Mouse (Mus musculus): ENCODE results near the gene Gm11114.
A peak's percentile ranks its signal among the peaks of the same experiment; 100 is the strongest.

Gm11114 gene

DNA sequence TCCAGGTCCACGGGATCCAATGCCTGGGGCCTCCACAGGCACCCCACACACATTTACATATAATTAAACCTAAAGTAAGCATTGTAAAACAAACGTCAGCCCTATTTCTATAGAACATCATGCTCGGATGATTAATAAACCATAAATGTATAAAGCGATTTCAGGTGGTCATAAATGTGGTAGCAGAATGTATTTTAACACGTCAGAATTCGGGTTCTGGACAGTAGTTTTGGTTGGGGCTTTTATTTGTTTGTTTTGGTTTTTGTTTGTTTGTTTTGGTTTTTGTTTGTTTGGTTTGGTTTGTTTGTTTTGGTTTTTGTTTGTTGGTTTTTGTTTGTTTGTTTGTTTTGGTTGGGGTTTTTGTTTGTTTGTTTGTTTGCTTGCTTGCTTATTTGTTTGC lies at the start of gene Gm11114:
Gm11114 (plus strand) TSS at position 301 of the 400 bp plus-strand sequence.
- DNase-seq: no peak

DNA sequence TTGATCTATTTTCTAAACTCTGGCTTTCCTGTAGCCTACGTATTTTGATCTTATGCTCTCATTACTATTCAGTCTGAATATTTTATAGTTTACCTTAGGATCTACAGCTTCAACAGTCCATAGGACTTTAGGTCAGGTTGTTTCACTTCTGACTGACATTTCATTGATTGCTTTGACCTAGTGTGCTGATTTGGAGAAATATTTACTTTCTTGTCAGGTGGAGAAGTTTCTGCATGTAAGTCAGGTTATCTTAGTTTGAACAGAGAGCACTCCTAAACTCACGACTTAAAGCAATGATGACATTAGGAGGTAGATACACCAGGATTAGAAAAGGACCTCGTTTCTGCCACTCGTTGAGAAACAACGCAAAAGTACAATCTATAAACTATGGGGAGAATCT lies 45.7 kb upstream of the Gm11114 start:
- no peak for DNase-seq

DNA sequence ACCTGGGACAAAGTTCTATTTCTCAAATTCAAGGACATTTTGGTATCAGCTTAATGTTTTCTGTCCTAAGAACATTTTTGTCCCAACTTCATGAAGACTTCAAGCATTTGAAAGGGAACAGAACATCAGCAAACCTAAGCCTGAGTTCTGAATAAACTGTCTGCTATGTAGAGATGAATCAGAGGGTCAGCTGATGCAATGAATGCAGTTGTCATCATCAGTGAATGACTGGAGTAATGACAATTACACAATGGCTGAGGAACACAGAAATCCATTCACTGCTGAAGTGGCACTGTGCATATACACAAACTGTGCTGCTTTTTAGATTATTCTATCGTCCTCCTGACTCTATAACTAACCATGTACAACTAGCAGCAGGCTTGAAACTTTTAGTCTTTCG lies 38.5 kb upstream of the Gm11114 start:
- DNase-seq: no peak

DNA sequence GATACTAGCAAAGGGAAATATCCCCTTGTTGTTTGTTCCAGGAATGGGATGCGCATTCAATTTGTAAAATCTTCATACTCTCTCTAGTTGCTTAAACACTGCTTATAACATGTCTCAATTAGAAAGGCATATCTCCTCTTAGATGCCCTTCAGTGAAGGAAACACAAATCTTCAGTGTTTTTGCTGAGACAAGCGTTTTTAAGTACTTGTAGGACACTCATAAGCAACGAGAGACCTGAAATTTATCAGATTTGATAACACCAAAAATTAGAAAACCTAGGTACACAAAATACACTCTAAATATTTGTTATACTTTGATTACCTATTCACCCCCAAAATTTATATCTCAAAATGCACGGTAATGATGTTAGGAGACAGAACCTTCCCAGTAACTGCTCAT lies 9.7 kb upstream of the Gm11114 start:
- DNase-seq: no peak

DNA sequence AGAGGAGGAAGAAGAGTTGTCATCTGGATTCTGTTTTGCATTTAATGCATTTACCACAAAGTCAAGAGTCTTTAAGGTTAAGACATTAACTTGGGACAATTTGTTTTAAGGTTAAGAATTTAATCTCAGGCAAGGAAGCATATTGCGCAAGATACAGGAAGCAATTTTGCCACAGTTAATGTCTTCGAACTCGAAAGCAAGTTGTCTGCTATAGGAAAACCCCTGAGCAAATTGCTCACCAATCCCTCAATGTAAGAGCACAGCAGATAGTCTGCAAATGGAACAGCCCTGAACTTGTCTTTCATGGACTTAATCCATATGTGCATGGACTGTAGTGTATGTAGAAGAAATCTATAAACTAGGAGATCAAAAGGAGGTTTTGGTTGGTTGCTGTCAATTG lies 9.2 kb upstream of the Gm11114 start:
- no peak for DNase-seq

DNA sequence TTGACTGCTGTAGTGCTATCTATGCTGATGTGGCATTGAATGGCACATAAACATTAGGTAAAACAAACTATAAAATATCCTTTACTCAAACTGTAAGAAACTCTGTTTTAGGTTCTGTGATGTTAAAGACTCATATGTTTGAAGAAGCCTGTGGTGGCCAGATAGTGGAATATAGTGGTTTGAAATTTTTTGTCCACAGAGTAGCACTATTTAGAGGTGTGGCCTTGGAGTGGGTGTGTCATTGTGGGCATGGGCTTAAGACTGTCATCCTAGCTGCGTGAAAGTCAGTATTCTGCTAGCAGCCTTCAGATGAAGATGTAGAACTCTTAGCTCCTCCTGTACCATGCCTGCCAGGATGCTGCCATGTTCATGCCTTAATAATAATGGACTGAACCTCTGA lies 3.5 kb downstream of the Gm11114 start:
- no peak for DNase-seq

DNA sequence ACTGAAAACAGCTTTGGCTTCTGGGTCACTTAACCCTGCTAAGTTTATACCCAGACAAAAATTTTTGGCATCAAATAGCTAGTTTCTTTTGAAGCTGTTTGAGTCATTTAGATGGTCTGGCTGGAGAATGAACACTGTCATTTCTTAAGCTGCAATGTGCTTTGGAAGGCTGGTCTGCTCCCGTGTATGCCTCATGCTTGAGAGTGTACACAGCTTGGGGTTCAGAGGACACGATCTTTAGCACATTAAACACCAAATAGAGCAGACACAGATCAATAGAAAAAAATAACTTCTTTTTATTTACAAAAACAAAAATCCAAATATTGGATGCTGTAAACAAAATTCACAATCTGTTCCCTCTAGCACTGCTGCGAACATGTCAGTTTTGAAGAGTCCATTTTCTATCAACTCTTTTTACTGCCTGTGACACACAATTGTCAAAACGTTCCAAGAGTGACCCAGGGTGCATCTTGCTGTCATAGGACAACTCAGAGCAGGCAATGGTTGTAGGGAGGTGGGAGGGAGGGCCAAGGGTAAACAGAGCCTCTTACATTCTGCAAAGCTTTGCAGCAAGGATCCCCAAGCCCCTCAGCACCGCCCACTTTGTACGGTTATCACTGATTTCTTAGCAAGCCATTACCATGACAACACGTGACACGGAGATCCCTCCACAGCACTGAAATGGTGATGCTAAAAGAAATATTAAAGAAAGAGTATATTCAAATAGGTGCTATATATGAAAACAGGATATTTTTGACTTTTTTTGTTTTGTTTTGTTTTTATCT lies 7.8 kb downstream of the Gm11114 start:
- DNase-seq: no peak

DNA sequence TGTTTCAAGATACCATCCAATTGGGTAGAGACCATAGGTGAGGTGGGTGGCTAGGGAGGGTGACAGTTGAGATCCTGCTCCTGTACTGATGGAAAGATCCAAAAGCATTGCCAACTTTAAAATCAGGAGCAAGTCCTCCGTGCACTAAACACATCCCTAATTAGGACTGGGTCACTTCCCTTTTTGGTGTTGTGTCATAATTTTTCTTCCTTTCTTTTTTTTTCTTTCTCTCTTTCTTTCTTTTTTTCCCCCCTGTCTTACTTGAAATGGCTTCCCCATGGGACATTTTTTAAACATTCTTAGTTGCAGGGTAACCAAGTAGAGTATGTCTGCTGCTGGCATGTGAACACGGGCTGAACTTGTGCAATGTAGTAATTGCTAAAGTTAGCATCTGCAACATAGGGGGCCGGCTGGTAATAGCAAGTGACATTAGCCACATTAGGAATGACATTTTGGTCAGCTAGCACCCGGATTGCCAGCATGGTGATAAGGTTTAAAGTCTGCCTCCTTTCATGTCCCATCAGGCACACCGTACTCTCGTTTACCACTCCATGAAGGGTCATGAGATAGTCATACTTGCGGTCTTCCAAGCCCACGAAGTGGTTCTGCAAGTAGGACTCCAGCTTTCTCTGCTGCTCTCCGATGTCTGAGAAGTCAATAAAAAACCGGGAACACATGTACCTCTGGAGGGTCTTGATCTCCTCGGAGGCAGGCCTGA lies 11.7 kb downstream of the Gm11114 start:
- no peak for DNase-seq

DNA sequence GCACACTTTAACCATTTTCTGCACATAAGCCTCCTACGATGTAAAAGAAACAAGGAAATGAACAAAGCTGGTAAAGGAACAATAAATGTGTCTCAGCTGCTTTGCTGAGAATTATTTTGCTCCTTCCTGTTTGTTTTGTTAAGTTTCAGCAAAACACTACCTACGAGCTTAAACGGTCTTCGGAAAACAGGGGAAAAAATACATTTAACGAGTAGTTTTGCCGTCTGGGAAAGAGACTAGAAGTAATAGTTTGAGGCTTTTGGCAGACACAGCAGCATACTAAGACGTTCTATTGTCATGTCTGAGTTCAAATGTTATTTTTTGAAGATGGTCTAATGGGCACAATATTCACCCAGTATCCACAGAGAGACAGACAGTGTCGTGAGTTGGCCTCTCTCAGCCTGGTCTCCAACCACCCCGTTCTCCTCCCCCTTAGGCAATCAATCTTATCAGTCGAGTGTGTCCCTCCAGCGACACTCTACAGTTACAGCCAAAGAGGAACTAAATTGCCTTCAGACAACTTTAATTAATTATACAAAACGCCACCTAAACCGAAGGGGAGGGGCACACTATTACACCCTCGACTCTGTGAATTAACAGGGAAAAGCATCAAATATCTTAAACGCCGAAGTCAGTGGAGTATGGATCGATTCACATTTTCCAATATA lies 12.8 kb downstream of the Gm11114 start:
- no peak for DNase-seq

DNA sequence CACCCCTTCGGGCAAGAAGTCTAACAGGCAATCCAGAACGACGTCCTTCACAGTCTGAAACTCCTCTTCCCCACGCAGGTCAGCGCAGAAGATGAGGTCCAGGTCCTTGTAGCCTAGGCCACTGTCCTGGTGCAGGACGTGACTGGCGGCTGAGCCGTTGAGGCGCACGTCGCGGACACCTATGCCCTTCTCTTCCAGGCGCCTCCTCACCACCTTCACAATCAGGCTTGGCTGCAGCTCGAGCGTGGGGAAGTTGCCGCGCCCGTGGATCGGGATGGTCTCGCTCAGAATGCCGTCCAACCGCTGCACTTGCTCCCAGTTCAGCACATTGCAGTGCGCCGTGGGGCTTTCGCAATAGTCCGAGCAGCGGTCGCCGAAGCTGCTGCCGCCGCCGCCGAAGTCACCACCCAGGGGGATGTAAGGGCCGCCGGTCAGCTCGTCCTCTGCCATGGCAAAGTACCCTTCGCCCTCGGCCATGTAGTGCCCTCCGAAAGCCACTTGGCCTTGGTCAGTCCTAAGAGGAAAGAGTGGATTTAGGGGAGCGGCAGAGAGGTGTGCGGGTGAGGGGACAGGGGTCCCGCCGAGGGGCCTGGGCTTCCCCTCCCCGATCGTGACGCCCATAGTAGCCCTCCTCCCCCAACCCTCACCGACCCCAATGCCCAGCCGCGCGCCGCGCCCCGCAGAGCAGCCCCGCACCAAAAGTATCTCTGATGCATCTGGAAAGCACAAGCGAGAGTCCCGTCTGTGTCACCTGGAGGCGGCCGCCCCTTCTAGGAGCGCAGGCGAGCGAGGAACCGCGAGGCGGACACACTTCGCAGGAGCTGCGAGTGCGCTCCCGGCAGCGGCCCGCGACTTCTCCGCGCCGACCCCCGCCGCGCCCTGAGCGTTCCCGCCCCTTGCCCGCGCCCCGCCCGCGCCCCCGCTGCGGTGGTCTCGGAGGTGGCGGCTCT lies 14.0 kb downstream of the Gm11114 start:
- DNase-seq: peak; percentile 31

DNA sequence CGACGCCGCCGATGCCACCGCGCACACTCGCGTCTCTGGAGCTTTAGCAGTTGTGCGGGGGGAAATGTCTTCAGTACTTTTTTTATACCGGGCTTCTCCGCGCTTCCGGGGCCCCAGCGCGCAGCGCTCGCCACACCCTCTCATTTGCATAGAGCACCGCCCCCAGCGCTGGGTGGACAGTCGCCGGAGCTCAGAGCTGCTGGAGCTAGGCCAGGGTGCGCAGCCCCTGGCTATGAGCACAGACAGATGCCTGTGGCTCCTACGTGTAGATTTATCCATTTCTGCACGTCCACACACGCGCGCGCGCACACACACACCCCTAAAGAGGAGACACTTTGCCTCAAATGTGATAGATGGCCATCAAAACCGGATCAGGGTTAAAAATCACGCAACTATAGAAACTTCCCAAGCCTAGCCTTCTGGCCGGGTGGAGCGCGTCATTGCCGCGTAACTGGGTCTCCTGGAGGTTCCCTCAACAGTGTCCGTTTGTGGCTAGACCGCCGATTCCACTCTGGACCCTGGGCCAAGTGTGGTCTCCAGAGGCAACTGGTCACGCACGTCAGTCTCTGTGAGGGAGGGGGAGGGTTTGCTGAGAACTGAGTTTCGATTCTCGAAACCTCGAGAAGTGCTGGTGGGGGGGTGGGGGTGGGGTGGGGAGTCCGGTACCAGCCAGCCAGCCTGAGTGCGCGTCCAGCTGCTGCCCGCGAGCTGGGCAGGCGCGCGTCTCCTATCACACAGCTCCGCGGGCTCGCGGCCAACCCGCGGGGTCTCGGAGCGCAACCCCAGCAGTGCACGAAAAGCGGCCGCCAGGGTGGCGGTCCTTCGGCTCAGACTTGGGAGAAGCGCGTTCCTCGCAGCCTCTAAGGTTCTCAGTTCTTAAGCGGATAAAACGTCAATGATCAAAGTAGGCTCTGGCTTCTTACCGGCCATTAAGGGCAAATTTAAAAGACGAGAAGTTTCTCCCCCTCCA lies 15.0 kb downstream of the Gm11114 start, which contains the start of gene Tent5a:
Tent5a (minus strand) TSS at position 107 of the 970 bp plus-strand sequence.
- DNase-seq: peak; percentile 80

DNA sequence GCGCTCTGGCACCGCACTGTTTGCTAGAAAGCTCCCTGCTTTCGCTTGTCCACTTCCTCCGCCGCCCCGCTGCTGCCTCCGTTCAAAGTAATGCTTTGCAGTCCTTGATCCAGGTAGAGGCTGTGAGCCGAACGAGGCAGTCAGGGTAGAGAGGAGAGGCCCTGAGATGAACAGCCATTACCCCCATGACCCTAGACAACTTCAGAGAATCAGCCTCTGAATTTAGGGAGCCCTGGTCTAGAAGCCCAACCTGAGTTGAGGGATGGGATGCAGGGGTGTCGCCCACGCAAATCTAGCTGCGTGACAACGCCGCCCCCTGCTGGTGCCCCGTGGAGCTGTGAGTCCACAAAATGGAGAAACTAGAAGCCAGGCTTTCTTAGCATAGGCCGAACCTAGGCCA lies 15.7 kb downstream of the Gm11114 start:
- peak; percentile 77 for DNase-seq

DNA sequence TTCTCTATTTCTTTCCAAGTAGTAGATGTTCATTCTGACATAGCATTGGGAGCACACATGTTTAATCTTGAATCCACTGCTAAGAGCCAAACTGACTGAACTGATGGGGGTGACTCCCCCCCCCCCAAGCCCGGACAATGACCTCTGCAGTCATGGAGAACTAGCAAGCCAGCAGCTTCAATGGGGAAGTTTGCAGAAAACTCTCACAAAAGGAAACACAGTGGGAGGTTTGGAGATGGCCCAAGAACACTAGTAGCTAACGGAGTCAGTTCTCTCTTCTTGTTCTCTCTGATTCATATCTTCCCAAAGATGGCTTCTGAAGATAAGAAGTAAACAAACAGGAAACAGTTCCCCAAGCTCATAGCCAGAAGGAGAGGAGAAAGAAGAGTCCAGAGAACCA lies 18.9 kb downstream of the Gm11114 start:
- peak; percentile 16 for DNase-seq

DNA sequence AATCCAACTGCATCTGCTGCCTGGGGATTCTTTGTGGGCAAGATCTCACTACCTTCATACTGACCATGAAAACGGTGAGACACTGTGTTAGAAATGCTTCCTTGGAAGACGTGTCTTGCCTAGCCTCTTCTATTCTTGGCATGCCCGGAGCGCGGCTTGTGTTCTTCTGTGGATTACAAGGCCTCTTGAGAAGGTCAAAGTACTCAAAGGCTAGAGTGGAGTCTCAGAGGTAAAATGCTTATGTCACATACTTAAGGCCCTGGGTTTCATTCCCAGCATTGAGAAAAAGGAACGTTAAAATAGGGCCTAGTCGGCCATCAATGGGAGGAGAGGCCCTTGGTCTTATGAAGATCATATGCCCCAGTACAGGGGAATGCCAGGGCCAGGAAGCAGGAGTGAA lies 23.5 kb downstream of the Gm11114 start:
- DNase-seq: no peak

DNA sequence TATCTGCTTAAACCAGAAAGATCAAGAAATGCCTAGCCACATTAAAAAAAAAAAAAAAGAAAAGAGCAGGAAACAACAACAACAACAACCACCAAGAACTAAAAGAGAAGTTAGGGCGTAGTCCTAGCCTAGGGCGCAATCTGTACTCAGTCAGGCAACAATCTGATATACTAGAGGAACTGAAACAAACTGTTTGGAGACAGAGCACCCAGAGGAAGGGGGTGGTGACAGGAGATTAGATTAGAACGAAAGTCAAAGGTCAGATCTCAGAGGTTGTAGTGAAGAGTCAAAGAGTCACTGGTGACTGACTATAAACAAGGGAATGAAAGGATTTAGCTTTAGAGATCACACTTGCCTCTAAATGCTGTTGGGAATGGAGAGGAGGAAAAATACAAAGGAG lies 27.7 kb downstream of the Gm11114 start:
- no peak for DNase-seq

DNA sequence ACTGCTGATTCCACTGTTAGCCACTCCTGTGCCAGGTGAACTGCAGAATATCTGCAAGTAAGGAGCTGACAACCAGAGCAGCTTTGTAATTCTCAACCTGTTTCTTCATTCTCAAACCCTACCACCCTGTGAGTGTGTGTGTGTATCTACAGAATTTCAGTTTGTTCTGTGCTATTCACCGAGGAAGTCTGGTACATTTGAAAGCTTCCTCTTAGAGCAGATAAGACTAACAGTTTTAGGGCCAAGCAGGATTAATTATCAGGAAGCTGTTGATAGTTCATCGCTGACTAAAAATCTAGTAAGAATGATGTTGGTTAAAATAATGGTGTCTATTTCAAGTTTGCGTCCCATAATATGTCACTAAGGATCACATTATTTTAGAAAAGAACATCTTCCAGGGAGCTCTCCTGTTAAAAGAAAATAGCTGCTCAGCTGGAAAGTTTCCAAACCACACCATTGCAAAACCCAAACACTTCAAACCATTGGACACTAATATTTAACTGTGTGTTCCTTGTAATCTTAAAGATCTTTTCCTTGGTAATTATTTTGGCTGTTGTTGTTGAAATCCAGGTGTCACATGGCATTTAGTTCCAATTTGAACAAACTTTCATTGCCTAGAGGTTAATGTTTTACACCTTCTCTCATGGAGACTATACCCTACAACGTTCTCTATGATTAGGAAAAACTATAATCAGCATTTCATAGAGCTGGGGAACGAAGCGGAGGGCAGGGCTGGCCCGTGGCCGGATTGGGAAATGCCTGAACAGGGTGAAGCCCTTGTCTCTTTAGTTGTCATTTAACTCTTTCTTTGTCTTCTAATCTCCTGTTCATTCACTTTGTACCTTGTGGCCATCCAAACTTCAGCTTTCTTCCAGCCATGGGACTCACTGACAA lies 30.6 kb downstream of the Gm11114 start:
- no peak for DNase-seq

DNA sequence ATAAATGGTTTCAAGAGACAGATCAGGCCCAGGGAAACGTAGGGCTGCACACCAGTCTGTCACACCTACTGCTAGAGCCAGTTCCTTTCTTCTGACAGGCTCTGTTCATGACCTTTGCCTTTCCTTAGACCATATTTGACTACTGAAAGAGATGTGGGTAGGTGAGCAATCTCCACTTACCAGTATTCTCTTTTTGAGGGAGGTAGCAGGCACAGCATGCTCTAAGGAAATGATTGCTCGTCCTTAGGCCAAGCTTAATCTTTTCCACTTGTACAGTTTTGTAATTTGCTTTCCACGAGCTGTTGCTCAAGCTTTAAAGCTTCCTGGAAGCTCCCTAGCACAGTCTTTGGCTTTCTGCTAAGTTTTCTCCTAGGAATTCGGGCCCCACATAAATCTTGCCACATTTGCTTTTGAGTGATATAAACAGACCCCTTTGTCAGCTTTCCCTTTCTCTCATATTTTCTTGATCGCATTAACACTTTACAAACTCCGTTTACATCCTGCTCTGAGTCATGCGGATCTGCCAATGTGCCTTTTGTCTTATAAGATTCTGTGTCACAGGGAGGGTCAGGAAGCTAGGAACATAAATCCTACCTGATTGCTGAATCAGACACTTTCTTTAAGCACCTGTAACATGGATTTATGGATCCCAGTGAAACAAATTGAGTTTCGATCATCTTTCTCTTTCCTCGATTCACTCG lies 35.4 kb downstream of the Gm11114 start:
- no peak for DNase-seq

DNA sequence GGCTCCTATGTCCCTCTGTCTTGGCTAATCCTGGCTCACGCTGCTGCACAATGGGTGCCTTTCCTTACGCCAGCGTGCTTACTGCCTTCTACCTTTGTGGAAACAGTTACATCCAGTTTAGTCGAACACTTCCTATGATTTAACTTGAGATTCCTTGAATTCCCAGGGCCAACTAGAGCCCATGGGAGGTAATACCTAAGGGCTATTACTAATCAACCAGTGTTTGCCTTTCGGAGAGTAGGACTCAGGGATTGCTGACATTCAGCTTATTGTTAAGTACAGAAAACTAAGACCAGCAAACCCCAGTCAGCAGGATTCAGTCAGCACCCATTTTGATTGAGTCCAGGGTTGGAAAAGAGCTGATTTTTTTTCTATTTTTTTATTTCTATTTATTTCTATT lies 43.0 kb downstream of the Gm11114 start:
- no peak for DNase-seq

DNA sequence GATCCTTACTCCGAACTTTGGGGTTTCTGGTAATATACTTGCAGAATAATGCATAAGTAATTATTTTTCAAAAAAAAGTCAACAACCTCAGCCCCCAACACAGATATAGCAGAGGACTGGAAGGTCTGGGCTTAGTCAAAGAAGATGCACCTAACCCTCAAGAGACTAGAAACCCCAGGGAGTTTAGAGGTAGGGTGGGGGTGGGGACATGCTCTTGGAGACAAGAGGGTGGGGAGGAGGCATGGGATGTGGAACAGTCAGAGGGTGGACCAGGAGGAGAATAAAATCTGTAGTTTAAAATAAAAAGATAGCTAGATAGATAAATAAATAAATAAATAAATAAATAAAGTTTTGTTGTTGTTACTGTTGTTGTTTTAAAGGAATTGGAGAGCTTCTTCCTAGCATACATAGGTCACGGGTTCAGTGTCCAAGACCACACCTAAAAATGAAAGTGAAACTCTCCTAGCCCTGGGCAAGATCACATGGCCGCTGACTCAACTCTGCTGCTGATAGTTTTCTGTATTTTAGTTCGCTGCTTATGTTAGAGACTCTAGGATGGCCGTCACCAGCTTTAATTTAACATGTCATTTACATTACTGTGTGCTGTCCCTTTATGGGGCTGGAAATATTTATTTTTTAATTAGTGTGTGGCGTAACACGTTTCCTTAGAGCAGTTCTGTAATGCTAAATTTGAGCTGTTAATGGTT lies 44.7 kb downstream of the Gm11114 start:
- DNase-seq: no peak
